Mouse (Mus musculus) kidney, adult 2 months (tissue): ENCODE data around the gene Endog.

ENCODE experiments used
- CTCF ChIP-seq: fragments of 200-500 bp; conservative IDR thresholded peaks from 2 replicates; pipeline ENCODE4 v1.5.1; 2011; ENCODE audit warnings: low read depth, mild to moderate bottlenecking, control low read depth, low read length, moderate library complexity, mixed read lengths; ENCODE audit not compliant: insufficient read depth, insufficient read length
- POLR2A ChIP-seq: fragments of 200-500 bp; IDR thresholded peaks from one replicate; pipeline ENCODE4 v1.6.1; 2011; ENCODE audit warnings: low read depth, low read length, control low read depth

DNA sequence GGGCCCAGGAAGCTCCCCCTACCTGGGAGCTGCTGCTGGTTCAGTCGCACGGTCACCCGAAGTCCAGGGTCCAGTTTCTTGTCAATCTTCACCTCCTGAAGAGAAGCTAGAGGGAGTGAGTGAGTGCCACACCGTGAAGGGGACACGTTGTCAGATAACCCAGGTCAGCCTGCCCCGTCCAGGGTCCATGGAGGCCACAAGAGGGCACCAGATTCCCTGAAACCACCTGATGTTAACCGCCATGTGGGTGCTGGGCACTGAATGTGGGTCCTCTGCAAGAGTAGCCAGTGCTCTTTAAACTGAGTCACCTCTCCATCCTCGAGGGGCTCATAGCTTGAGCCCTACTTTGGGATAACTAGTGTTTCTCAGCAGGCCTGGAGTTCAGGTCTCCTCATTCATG lies 4.6 kb downstream of the Endog start:
- TF ChIP-seq CTCF (peak; percentile 47), POLR2A (no peak)
